ENCODE assay signal across 9 mouse cellular contexts in the genomic region with DNA sequence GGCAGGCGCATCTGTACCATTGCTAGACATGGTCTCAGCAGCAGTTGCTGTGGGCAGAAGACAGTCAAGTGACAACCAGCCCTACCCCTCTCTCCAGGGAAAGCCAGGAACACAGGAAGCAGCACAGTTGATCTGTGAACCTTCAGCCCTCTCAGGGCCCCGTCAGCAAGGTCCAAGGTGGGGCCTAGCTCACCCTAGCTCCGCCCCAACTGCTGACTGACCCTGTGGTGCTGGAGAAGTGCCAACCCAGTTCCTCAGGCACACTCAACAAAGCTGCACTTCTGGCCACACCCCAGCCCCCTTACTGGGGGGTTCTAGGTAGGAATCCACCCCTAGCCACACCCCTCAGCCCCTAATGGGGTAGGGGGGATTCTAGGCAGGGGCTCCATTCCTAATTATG. TPM values are rescaled to one million over a fixed set of nuclear protein-coding genes. Genes with fewer than 3 reads are reported as not detected.
A peak's percentile ranks its signal among the peaks of the same experiment; 100 is the strongest.
DNase-seq lines count a peak whose midpoint lies in the region; ATAC-seq and TF ChIP-seq lines count a peak whose summit lies in the region.
"Had no signal": no experiment of that assay in that cellular context is flagged by ENCODE, and none has a peak within 500 bp of the region (broad histone marks: within the 10 kb centered on the region; RNA-seq: fewer than 3 reads in every experiment).

No protein-coding gene starts in this region.

- DNase-seq in heart, adult 18-20 months = peak; percentile 62 to 65
- no peak for DNase-seq in heart, adult 8-10 months (ENCODE audit: low spot score)
- DNase-seq in adrenal gland, postnatal 36 days = peak; percentile 79 to 81
- peak; percentile 75 for DNase-seq in kidney, adult 11 months
- DNase-seq in lung, embryonic 14.5 days = peak; percentile 76
- DNase-seq in layer of hippocampus, adult 8-10 months (ENCODE audit: low spot score in 2 of 2) = no peak
- no peak for DNase-seq in left cerebral cortex, postnatal 36 days (ENCODE audit: low spot score in 2 of 2)

- no peak for ATAC-seq in lung, embryonic 14.5 days (ENCODE audit: insufficient read depth)
- ATAC-seq in CD4-positive, CD25-positive, alpha-beta regulatory T cell, adult 4 months = no peak

- TF ChIP-seq CTCF in lung, embryonic 14.5 days (IDR thresholded peaks at IDR 0.05; ENCODE audit: low read depth) = no peak

- intact Hi-C loops in left cerebral cortex, postnatal 36 days (cut with DNase I) = loop anchor here (5.0 kb wide), 1 partner anchor 64 kb away; no protein-coding TSS in a partner anchor

- H3K4me1 ChIP-seq in lung, embryonic 14.5 days (ENCODE audit: insufficient read depth) = peaks cover 9% of the 10 kb centered on the region

- peaks cover 37% of the 10 kb centered on the region for H3K36me3 ChIP-seq in lung, embryonic 14.5 days (ENCODE audit: insufficient read depth)

- no peak overlapping the region for H3K4me3 ChIP-seq in lung, embryonic 14.5 days (ENCODE audit: low read depth, low read length)

- no peaks in the 10 kb centered on the region for H3K9me3 ChIP-seq in lung, embryonic 14.5 days (ENCODE audit: low read depth, low read length)

- no peaks in the 10 kb centered on the region for H3K27me3 ChIP-seq in lung, embryonic 14.5 days (ENCODE audit: insufficient read depth, low read length)

- WGBS in lung, embryonic 14.5 days = 38% methylated on average over 3 of the region's 3 CpGs

- H3K27ac ChIP-seq in lung, embryonic 14.5 days (ENCODE audit: low read depth) = peak overlapping the region; percentile 98

- H3K4me2 ChIP-seq in lung, embryonic 14.5 days = peak overlapping the region; percentile 63

- H3K9ac ChIP-seq in lung, embryonic 14.5 days = peak overlapping the region; percentile 29; the same call in 1 of the 2 replicates

RNA-seq across cellular contexts. Expression of gene Plin3, which starts 4.8 kb away (rescaled TPM):
- 100 to 1,000 TPM; 178 to 190 TPM for total RNA-seq in heart, adult 18-20 months (2021)
- 100 to 1,000 TPM; 172 to 233 (median 219) TPM for total RNA-seq in heart, adult 8-10 months (2022)
- 100 to 1,000 TPM in 1 of 2 experiments, 10 to 100 TPM in 1; 51.4 to 106 TPM for total RNA-seq in adrenal gland, postnatal 36 days (2021)
- 69.7 and 71.0 TPM in 2 replicates for polyA plus RNA-seq in lung, embryonic 14.5 days (2014; fragmentation: Nextera tagmentation; extraction: Ambion mirVana)
- polyA plus RNA-seq in CD4-positive, CD25-positive, alpha-beta regulatory T cell, adult 4 months (2017; shearing (Covaris generic)) = 10 to 100 TPM; 31.8 to 32.1 TPM
- 10 to 100 TPM; 13.2 to 22.6 (median 19.6) TPM for total RNA-seq in layer of hippocampus, adult 8-10 months (2022)
- total RNA-seq in left cerebral cortex, postnatal 36 days (2021) = 10 to 100 TPM in 1 of 2 experiments, 1 to 10 TPM in 1; 9.3 to 10.1 TPM

RNA-seq across cellular contexts. Expression of gene Ticam1, which starts 11.2 kb away (rescaled TPM):
- total RNA-seq in heart, adult 18-20 months (2021) = 1 to 10 TPM; 9.1 to 9.2 TPM
- 1 to 10 TPM; 6.9 to 9.5 (median 8.1) TPM for total RNA-seq in heart, adult 8-10 months (2022)
- 10 to 100 TPM; 21.1 to 23.1 TPM for total RNA-seq in adrenal gland, postnatal 36 days (2021)
- polyA plus RNA-seq in lung, embryonic 14.5 days (2014; fragmentation: Nextera tagmentation; extraction: Ambion mirVana) = 4.5 and 4.9 TPM in 2 replicates
- 10 to 100 TPM in 1 of 2 experiments, 1 to 10 TPM in 1; 8.9 to 11.6 TPM for polyA plus RNA-seq in CD4-positive, CD25-positive, alpha-beta regulatory T cell, adult 4 months (2017; shearing (Covaris generic))
- total RNA-seq in layer of hippocampus, adult 8-10 months (2022) = 1 to 10 TPM; 6.8 to 8.8 (median 7.8) TPM
- 1 to 10 TPM; 4.9 to 5.3 TPM for total RNA-seq in left cerebral cortex, postnatal 36 days (2021)

RNA-seq across cellular contexts. Expression of gene Arrdc5, which starts 12.3 kb away (rescaled TPM):
- not detected for total RNA-seq in heart, adult 18-20 months (2021)
- total RNA-seq in heart, adult 8-10 months (2022) = under 1 TPM in 1 of 4 experiments, not detected in 3; 0.41 TPM
- total RNA-seq in adrenal gland, postnatal 36 days (2021) = not detected
- not detected in 2 replicates for polyA plus RNA-seq in lung, embryonic 14.5 days (2014; fragmentation: Nextera tagmentation; extraction: Ambion mirVana)
- polyA plus RNA-seq in CD4-positive, CD25-positive, alpha-beta regulatory T cell, adult 4 months (2017; shearing (Covaris generic)) = not detected
- total RNA-seq in layer of hippocampus, adult 8-10 months (2022) = not detected
- total RNA-seq in left cerebral cortex, postnatal 36 days (2021) = not detected
- total RNA-seq: left cerebral cortex, postnatal 10 days had no signal

RNA-seq across cellular contexts. Expression of gene Uhrf1, which starts 15.3 kb away (rescaled TPM):
- 1 to 10 TPM; 1.4 to 2.5 TPM for total RNA-seq in heart, adult 18-20 months (2021)
- total RNA-seq in heart, adult 8-10 months (2022) = 1 to 10 TPM; 1.5 to 2.6 (median 2.2) TPM
- total RNA-seq in adrenal gland, postnatal 36 days (2021) = 1 to 10 TPM; 5.9 to 9.4 TPM
- 137 and 147 TPM in 2 replicates for polyA plus RNA-seq in lung, embryonic 14.5 days (2014; fragmentation: Nextera tagmentation; extraction: Ambion mirVana)
- 10 to 100 TPM in 1 of 2 experiments, 1 to 10 TPM in 1; 8.5 to 28.4 TPM for polyA plus RNA-seq in CD4-positive, CD25-positive, alpha-beta regulatory T cell, adult 4 months (2017; shearing (Covaris generic))
- total RNA-seq in layer of hippocampus, adult 8-10 months (2022) = 1 to 10 TPM in 3 of 4 experiments, under 1 TPM in 1; 0.77 to 2.5 (median 1.6) TPM
- 1 to 10 TPM in 1 of 2 experiments, under 1 TPM in 1; 0.82 to 1.3 TPM for total RNA-seq in left cerebral cortex, postnatal 36 days (2021)

RNA-seq across cellular contexts. Expression of gene Fem1a, which starts 31.2 kb away (rescaled TPM):
- 100 to 1,000 TPM; 115 to 117 TPM for total RNA-seq in heart, adult 18-20 months (2021)
- total RNA-seq in heart, adult 8-10 months (2022) = 100 to 1,000 TPM; 113 to 131 (median 128) TPM
- total RNA-seq in adrenal gland, postnatal 36 days (2021) = 10 to 100 TPM; 28.7 to 30.8 TPM
- 14.5 and 15.4 TPM in 2 replicates for polyA plus RNA-seq in lung, embryonic 14.5 days (2014; fragmentation: Nextera tagmentation; extraction: Ambion mirVana)
- 1 to 10 TPM; 4.4 to 5.5 TPM for polyA plus RNA-seq in CD4-positive, CD25-positive, alpha-beta regulatory T cell, adult 4 months (2017; shearing (Covaris generic))
- 10 to 100 TPM; 32.7 to 36.0 (median 35.1) TPM for total RNA-seq in layer of hippocampus, adult 8-10 months (2022)
- total RNA-seq in left cerebral cortex, postnatal 36 days (2021) = 10 to 100 TPM; 33.0 to 35.4 TPM

Comparison
In these comparisons a context has a peak if more than half of its experiments do, and no peak if none do; other contexts are left out.
1. DNase-seq: peak in heart, adult 18-20 months (2 of 2), adrenal gland, postnatal 36 days (2 of 2), kidney, adult 11 months (single experiment) and lung, embryonic 14.5 days (single experiment); none in heart, adult 8-10 months (single experiment), layer of hippocampus, adult 8-10 months (0 of 2) and left cerebral cortex, postnatal 36 days (0 of 2).